Mouse (Mus musculus): ENCODE results near the gene Srrt. TPM values are rescaled to one million over a fixed set of nuclear protein-coding genes. Genes with fewer than 3 reads are reported as not detected.
A peak's percentile ranks its signal among the peaks of the same experiment; 100 is the strongest.

Gene Srrt
- polyA plus RNA-seq, 1 experiment = 216 TPM

DNA sequence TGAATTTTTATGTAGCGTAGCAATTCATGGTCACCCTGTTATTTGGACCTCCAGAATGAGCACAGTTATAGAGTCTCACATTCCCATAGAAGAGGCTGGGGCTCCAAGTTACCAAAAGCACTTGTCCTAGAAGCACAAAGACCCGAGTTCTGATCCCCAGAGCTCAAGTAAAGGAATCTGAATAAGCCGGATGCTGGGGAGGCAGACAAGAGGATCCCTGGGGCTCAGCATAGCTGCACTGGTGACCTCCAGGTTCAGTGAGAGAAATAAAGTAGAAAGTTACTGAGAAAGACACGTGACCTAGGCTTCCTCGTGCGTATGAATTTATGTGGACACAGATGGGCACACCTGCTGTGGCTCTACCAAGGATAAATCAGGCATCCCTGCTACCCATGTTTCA lies 27.6 kb upstream of the Srrt start:
- TF ChIP-seq CTCF (IDR thresholded peaks at IDR 0.05; ENCODE audit: borderline replicate concordance, extremely low read depth, insufficient read depth, insufficient read length) (no peak), POLR2A (IDR thresholded peaks at IDR 0.05; ENCODE audit: borderline replicate concordance, extremely low read depth, insufficient read depth, insufficient read length, poor library complexity, severe bottlenecking) (no peak)
- DNase-seq (ENCODE audit: low read depth) = no peak

DNA sequence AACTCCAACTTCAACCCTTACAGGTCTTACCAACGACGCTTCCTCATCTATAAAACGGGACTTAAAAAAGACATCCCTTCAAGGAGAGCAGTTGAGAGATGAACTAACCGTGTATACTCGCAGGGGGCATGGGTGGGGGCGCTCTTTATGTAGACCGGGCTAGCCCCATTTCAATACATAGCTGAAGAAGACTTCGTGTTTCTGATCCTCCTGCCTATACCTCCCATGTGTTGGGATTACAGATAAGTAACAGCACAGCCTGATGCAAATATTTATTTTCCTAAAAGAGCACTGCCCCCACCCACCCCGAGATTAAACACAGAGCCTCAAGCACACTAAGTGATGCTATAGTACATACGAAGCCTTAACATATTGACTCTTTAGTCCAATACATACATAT lies 26.8 kb upstream of the Srrt start:
- TF ChIP-seq CTCF (IDR thresholded peaks at IDR 0.05; ENCODE audit: borderline replicate concordance, extremely low read depth, insufficient read depth, insufficient read length) (no peak), POLR2A (IDR thresholded peaks at IDR 0.05; ENCODE audit: borderline replicate concordance, extremely low read depth, insufficient read depth, insufficient read length, poor library complexity, severe bottlenecking) (no peak)
- no peak for DNase-seq (ENCODE audit: low read depth)

DNA sequence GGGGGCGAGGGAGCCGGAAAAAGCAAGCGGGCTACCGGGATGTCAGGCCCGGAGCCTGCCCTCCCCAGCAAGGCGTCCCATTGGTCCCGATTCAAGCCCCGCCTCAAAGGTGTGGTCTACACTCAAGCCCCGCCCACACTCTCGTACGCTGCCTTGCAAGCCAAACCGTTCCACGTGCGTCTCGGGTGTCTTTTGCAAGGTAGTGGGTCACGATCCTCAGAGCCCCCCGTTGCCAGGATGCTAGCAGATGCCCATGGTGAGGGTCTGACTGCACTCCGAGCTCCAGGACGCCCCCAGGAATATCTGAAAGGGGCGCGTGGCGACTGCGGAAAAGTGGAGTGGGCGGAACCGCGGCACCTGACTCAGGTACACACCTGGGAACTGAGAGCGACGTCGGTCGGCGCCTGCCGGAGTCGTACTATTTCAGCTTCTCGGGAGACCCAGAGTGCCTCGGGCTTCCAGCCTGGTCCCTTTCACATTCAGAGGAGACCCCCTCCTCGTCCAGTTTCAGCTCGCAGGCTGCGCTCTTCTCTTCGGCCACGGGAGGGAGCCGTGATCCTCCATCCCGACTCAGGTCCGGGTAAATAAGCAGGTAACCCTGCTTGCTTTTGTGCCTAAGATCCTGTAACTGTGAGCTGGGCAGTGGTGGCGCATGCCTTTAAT lies 26.2 kb upstream of the Srrt start, which contains the start of gene Slc12a9:
Gene Slc12a9, minus strand, starts transcription at position 86 of the 663 bp plus-strand sequence.
- peak; percentile 97 for DNase-seq (ENCODE audit: low read depth)
- TF ChIP-seq POLR2A (IDR thresholded peaks at IDR 0.05; ENCODE audit: borderline replicate concordance, extremely low read depth, insufficient read depth, insufficient read length, poor library complexity, severe bottlenecking) (peak; percentile 58; the same call in 1 of the 2 replicates), CTCF (IDR thresholded peaks at IDR 0.05; ENCODE audit: borderline replicate concordance, extremely low read depth, insufficient read depth, insufficient read length) (peak; percentile 81)

DNA sequence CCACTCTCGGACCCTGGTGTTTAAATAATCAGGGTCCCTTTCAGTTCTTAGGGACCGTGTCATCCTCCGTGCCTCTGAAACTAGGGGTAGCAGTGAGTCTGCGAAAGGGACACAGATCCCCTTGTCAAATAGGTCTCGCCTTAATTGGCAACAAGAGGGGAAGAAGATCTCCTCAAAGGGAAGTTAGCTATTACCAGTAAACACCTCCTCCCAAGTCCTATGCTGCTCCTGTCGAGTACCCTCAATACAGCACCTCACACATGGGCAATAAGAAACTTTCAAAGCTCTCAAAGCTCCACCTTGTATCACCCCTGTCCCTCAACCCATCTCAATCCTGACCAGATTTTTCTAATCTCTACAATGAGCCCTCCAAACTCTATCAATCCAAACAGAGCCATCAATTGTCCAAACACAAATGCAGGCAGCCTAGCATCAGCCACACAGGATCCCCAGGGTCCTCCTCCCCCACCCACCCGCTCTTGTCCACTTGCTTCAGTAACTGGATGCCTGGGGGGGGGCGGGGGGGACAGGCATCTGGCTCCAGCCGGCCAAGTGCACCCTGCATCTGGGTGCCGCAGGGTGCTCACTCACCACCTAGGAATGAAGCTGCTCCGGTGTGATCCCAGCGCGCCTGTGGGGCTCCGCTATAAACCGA lies 25.5 kb upstream of the Srrt start:
- DNase-seq (ENCODE audit: low read depth) = no peak
- no peak for TF ChIP-seq CTCF (IDR thresholded peaks at IDR 0.05; ENCODE audit: borderline replicate concordance, extremely low read depth, insufficient read depth, insufficient read length)
- TF ChIP-seq POLR2A (IDR thresholded peaks at IDR 0.05; ENCODE audit: borderline replicate concordance, extremely low read depth, insufficient read depth, insufficient read length, poor library complexity, severe bottlenecking) = no peak

DNA sequence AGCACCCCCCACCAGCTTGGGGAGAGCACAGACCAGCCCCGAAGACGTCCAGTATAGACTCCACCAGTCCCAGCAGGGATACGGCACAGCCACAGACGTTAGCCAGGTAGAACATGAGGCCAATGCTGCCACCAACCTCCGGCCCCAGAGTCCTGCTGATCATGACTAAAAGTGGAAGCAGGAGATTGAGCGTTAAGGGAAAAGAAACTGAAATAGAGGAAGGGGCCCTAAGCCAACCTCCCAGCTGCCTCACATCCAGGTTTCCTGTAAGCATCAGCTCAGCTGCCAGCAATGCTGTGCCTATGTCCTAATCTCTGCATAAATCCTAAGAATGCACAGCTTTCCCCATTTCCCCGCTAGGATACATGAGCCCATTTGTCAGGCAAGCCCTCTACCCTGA lies 23.4 kb upstream of the Srrt start:
- TF ChIP-seq CTCF (IDR thresholded peaks at IDR 0.05; ENCODE audit: borderline replicate concordance, extremely low read depth, insufficient read depth, insufficient read length) (no peak), POLR2A (IDR thresholded peaks at IDR 0.05; ENCODE audit: borderline replicate concordance, extremely low read depth, insufficient read depth, insufficient read length, poor library complexity, severe bottlenecking) (no peak)

DNA sequence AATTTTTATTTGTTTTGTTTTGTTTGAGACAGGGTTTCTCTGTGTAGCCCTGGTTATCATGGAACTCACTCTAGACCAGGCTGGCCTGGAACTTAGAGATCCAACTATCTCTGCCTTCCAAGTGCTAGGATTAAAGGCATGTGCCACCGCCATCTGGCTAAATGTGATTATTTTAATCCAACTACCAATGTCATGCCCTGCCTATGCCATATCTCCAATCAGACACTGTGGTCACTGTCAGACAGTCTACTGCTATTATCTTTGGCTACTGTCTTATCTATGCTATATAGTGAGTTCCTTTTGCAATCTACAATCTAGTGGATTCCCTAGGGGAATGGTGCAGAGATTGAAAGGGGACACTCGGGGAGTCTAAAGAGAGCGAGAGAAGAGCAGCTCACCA lies 13.5 kb upstream of the Srrt start:
- DNase-seq (ENCODE audit: low read depth) = no peak
- TF ChIP-seq POLR2A (IDR thresholded peaks at IDR 0.05; ENCODE audit: borderline replicate concordance, extremely low read depth, insufficient read depth, insufficient read length, poor library complexity, severe bottlenecking) = no peak
- TF ChIP-seq CTCF (IDR thresholded peaks at IDR 0.05; ENCODE audit: borderline replicate concordance, extremely low read depth, insufficient read depth, insufficient read length) = no peak

More for the DNA sequence above, 23.4 kb upstream of the Srrt start:
- DNase-seq (ENCODE audit: low read depth) = no peak

DNA sequence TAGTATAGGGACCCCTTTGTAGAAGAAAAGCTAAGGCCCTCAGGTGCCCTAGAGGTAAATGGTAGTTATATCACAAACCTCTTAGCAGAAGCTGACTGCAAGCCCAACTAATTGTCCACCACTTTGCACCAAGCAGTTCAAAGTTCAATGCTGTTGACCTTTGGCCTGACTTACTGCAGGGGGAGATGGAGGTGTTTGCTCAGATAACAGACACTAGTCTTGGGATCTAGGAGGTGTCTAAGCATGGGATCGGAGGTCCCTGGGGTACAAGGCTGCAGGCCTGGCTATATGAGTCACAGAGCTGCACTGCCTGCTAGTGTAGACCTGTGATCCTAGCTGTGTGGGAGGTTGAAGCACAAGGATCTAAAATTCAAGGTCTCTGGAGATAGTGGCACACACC lies 11.1 kb upstream of the Srrt start:
- no peak for DNase-seq (ENCODE audit: low read depth)
- TF ChIP-seq CTCF (IDR thresholded peaks at IDR 0.05; ENCODE audit: borderline replicate concordance, extremely low read depth, insufficient read depth, insufficient read length) (no peak), POLR2A (IDR thresholded peaks at IDR 0.05; ENCODE audit: borderline replicate concordance, extremely low read depth, insufficient read depth, insufficient read length, poor library complexity, severe bottlenecking) (no peak)

DNA sequence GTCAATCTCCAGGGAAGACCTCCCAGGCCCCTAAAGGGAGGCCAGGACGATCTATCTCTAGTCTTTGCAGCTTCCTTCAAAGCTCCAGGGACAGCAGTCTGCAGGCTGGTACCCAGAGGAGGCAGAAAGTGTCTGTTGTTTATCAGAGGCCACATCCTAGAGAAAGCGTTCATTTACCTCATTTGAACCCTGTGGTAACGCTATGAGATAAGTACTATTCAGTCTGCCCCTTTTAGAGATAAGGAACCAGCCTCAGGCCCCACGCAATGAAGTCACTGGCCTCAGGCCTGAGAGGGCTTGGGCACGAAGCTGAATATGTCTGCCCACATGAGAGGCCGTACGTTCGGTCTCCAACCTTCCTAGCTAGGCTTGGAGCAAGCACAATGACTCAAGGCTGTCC lies 9.9 kb upstream of the Srrt start:
- TF ChIP-seq POLR2A (IDR thresholded peaks at IDR 0.05; ENCODE audit: borderline replicate concordance, extremely low read depth, insufficient read depth, insufficient read length, poor library complexity, severe bottlenecking) (no peak), CTCF (IDR thresholded peaks at IDR 0.05; ENCODE audit: borderline replicate concordance, extremely low read depth, insufficient read depth, insufficient read length) (no peak)
- DNase-seq (ENCODE audit: low read depth) = no peak

DNA sequence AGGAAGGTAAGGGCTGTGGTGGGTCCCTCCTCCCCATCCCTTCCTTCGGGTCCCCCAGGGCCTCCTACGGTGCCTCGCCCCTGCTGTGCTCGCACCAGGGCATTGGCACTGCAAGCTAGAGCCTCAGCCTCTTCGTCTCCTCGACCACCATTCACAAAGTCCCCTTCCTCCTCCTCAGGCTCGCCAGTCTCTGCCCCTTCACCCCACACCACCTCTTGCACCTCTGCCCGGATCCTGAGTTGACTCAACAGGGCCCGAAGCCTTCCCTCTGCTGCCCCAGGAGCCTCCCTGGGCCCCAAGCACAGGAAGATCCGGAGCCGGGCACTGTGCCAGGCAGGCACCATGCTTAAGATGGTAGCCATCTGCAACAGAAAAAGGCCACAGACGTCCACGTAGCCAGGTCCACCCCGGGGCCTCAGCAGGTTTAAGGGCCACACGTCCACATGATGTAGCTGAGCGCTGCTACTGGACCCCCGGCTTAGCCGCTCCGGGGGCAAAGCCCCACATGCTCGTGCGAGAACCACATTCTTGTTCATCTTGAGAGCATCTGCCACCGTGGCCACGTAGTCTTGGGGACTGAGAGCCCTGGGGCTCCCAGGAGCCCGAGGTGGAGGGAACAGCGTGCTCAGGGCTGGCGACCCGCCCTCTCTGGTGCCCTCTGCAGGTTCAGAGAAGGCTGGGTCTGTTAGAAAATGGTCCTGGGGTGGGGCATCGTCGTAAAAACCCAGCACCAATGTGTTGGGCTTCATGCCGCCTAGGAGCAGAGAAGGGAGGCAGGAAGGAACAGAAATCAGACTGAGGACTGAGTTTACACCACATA lies 7.8 kb upstream of the Srrt start:
- DNase-seq (ENCODE audit: low read depth) = peak; percentile 34
- TF ChIP-seq POLR2A (IDR thresholded peaks at IDR 0.05; ENCODE audit: borderline replicate concordance, extremely low read depth, insufficient read depth, insufficient read length, poor library complexity, severe bottlenecking) = no peak
- peak; percentile 50; the same call in 1 of the 2 replicates for TF ChIP-seq CTCF (IDR thresholded peaks at IDR 0.05; ENCODE audit: borderline replicate concordance, extremely low read depth, insufficient read depth, insufficient read length)

DNA sequence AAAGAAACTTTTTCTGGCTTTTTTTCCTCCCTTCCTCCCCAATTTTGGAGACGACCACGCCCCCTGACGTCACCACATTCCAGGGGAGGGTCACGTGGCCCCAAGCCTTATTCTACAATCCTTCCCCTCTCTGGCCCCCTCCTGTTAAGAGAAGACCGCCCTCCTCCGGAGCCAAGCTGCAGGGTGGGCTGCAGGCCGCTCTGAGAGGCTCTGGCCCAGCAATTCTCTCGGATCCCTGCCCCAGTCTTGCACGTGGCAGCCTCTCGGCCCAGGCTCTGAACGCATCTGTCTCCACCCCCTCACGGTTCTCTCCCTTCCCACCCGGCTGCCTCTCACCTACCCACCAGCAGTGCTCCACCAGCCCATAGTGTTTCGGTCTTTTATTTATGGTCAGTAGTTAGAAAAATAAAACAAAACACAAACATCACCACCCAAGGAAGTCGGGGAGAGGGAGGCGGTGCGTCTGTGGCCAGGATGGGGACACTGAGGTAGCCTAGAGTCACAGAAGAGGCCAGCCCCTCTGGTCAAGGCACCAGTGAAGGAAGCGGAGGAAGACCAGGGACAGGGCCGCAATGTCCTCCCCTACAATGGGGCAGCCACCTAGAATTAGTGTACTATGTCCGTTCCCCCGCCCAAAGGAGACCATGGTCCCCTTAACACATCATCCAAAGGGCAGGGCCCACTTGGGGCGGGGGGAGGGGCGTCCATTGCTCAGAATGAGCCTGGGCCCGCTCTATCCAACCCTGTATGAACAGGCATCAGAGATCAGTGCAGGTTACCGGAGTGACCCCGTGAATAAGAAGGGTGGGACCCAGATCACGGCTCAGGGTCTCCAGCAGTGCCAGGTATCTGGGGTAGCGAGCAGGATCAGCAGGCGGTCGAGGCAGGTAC lies 7.0 kb upstream of the Srrt start, which contains the start of gene Trip6:
Gene Trip6, minus strand, starts transcription at position 212 of the 891 bp plus-strand sequence.
- TF ChIP-seq POLR2A (IDR thresholded peaks at IDR 0.05; ENCODE audit: borderline replicate concordance, extremely low read depth, insufficient read depth, insufficient read length, poor library complexity, severe bottlenecking) = no peak
- TF ChIP-seq CTCF (IDR thresholded peaks at IDR 0.05; ENCODE audit: borderline replicate concordance, extremely low read depth, insufficient read depth, insufficient read length) = no peak

More for the DNA sequence above, 7.0 kb upstream of the Srrt start, which contains the start of gene Trip6:
- peak; percentile 95 for DNase-seq (ENCODE audit: low read depth)

Data from brain, embryonic 14.5 days (tissue).